Mouse (Mus musculus): Measurements from ENCODE around the gene Stat6.

DNA sequence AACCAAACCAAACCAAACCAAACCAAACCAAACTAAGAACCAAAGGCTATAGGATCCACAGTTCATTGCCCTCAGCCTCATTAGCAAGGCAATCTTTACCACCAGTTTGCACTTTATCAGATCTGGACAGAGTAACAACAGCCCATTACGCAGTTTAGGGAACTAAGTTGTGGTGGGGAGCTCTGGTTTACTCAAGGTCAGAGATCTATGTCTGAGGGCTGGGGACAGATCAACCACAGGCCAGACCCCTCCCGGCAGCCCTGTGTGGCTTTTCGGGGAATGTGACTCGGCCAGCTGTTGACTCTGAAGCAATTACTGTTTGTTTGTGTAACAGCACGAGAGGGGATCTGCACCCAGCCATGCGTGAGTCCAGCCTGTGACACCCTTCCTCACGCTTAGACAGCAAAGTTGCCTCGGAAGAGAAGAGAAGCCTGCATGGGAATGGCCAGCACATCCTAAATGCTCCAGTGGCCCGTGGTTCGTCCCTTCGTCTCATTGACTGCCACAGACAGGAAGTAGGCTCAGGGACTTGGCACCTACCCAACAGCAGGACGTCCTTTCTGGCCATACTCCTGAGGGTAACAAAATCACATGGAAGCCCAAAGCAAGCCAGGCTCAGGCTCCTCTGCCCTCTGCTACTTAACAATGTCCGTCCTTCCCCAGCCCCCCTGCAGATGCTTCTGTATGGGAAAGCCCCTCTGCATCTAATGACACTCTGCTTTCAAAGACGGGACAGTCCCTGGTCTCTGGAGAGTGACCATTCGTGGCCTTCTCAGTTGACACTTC lies 38.1 kb upstream of the Stat6 start:
- TF ChIP-seq CTCF (IDR thresholded peaks at IDR 0.05; ENCODE audit: low read depth, low read length), result no peak
- no peak for TF ChIP-seq POLR2A (IDR thresholded peaks at IDR 0.05; ENCODE audit: extremely low read depth, insufficient read depth, low read length)
